Mouse (Mus musculus) megakaryocyte, embryonic 14.5 days (primary cell): ENCODE results near the gene Mfap5.

ENCODE experiments used
- FLI1 ChIP-seq: IDR thresholded peaks from 2 replicates; pipeline ENCODE4 v1.6.1; 2012; ENCODE audit warnings: low read length, inconsistent platforms, mixed read lengths
- GATA1 ChIP-seq: IDR thresholded peaks from 3 replicates; pipeline ENCODE4 v1.6.1; 2012; ENCODE audit warnings: mixed read lengths, low read length, inconsistent platforms, borderline replicate concordance

DNA sequence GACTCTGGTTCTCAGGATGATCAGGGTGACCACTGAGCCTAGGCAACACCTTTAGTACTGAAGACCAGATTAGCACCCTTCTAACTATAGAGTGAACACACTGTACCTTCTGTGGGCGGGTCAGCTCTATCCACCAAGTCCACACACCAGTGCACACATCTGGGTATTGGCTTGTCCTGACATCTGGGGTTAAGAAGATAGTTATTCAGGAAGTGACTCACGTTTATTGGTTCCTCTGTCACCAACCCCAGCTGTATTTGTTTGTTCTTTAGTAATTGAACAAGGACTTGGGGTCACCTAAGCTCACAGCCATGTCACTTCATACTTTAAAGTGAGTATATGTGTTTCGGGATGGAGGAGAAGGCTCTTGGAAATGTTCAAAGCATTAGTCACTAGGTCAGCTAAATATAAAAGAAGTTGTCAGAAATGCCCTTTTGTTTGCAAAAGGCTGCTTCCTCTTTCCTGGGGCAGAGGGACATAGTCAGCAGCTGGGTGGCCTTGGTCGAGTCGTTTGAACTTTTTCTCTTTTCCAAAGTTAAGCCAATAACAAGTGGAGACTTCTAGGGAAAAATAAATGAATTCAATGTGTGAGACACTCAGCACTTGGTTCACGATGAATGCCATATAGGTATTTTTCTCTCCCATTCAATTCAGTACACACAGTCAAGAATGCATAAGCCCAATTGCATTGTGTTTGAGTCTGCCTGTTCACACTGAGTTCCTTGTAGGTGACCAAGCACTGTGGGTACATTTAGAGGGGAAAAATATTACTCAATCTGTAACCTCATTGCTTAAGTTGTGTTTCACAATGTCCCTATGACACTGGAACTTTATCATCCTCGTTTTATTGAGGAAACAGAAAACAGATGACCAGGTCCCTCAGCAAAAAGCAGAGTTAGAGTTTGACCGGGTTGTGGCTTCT lies 65.3 kb downstream of the Mfap5 start:
- no peak for TF ChIP-seq GATA1
- no peak for TF ChIP-seq FLI1
